Mouse (Mus musculus) forebrain, embryonic 13.5 days (tissue): ENCODE measurements around the gene Gtf2h3. TPM values are rescaled to one million over a fixed set of nuclear protein-coding genes. Genes with fewer than 3 reads are reported as not detected.
A peak's percentile ranks its signal among the peaks of the same experiment; 100 is the strongest.

Experiments
- ATAC-seq: fragments of 200-750 bp; cut with Nextera tagmentation; 2 replicates; pipeline ENCODE4 v1.8.0; 2017
- H3K27ac ChIP-seq: fragments of 300-500 bp; sonication (generic); 2 replicates; pipeline ENCODE4 v1.5.1; 2015; ENCODE audit warnings: inconsistent platforms, mild to moderate bottlenecking, moderate library complexity
- H3K27me3 ChIP-seq: fragments of 300-500 bp; sonication (generic); 2 replicates; pipeline ENCODE4 v1.6.1; 2015; ENCODE audit warnings: mild to moderate bottlenecking, inconsistent platforms
- H3K36me3 ChIP-seq: fragments of 300-500 bp; sonication (generic); 2 replicates; pipeline ENCODE4 v1.6.1; 2015; ENCODE audit warnings: mild to moderate bottlenecking, inconsistent platforms; ENCODE audit not compliant: poor library complexity, severe bottlenecking
- H3K4me1 ChIP-seq: fragments of 300-500 bp; sonication (generic); 2 replicates; pipeline ENCODE4 v1.6.1; 2015; ENCODE audit warnings: inconsistent platforms
- H3K4me2 ChIP-seq: fragments of 300-500 bp; sonication (generic); 2 replicates; pipeline ENCODE4 v1.6.1; 2015; ENCODE audit warnings: inconsistent platforms, mild to moderate bottlenecking, moderate library complexity
- H3K4me3 ChIP-seq: fragments of 300-500 bp; sonication (generic); 2 replicates; pipeline ENCODE4 v1.5.1; 2015; ENCODE audit warnings: mild to moderate bottlenecking, inconsistent platforms
- H3K9ac ChIP-seq: fragments of 300-500 bp; sonication (generic); 2 replicates; pipeline ENCODE4 v1.6.1; 2015; ENCODE audit warnings: mild to moderate bottlenecking, inconsistent platforms
- H3K9me3 ChIP-seq: fragments of 300-500 bp; sonication (generic); replicated peaks from 2 replicates; pipeline ENCODE4 v1.6.1; 2016; ENCODE audit warnings: inconsistent platforms
- WGBS: fragments of 180-500 bp; shearing (Covaris S2); methylation state at CpG from one replicate; pipeline ENCODE4 v1.1.7; 2015; 5-methylcytosine and 5-hydroxymethylcytosine counted together
- polyA plus RNA-seq: library from polyadenylated mRNA; unstranded; fragments of >200 nt; fragmentation: Nextera tagmentation; extraction: Ambion mirVana; gene quantifications from 2 replicates; pipeline ENCODE4 v1.2.1, GENCODE M21; 2015

Gene Gtf2h3
- 64.7 and 66.9 TPM in 2 replicates for polyA plus RNA-seq

GRCm38 (mm10) chr5:124578633-124579317 is at the start of gene Gtf2h3, which contains the start of gene Eif2b1:
Gtf2h3 (plus strand) TSS chr5:124579140.
Eif2b1 (minus strand) TSS chr5:124579131.
- no peaks in the 10 kb centered on the region for H3K9me3 ChIP-seq
- H3K27me3 ChIP-seq = no peaks in the 10 kb centered on the region
- peak within 1 kb of the TSS; percentile 87 for H3K4me2 ChIP-seq
- ATAC-seq = peak; percentile 96
- peaks cover 30% of the 10 kb centered on the region for H3K4me1 ChIP-seq
- 0 out of 2 replicates have a peak within 1 kb of the TSS, but pooled peaks have one; percentile 35 for H3K27ac ChIP-seq
- H3K36me3 ChIP-seq = peaks cover 48% of the 10 kb centered on the region
- H3K9ac ChIP-seq = peak within 1 kb of the TSS; percentile 87
- H3K4me3 ChIP-seq = peak within 1 kb of the TSS; percentile 88
- WGBS = under 1% methylated on average over 51 of the region's 51 CpGs

- H3K9ac ChIP-seq = peak overlapping the region; percentile 73
- H3K9me3 ChIP-seq = no peaks in the 10 kb centered on the region
- H3K4me3 ChIP-seq = peak overlapping the region; percentile 73; the same call in 1 of the 2 replicates
- no peak for ATAC-seq
- H3K4me2 ChIP-seq = peak overlapping the region; percentile 79
- H3K27ac ChIP-seq = peak overlapping the region; percentile 48; the same call in 1 of the 2 replicates
- H3K36me3 ChIP-seq = 0 out of 2 replicates have a peak, but pooled peaks cover 3% of the 10 kb centered on the region
- no peaks in the 10 kb centered on the region for H3K27me3 ChIP-seq
- peaks cover 37% of the 10 kb centered on the region for H3K4me1 ChIP-seq
- WGBS = 43% methylated on average over 8 of the region's 8 CpGs
Measured at GRCm38 (mm10) chr5:124529191-124529651, 49.7 kb upstream of the Gtf2h3 start.

GRCm38 (mm10) chr5:124529697-124530096 is 49.2 kb upstream of the Gtf2h3 start:
- peak overlapping the region; percentile 73; the same call in 1 of the 2 replicates for H3K9ac ChIP-seq
- H3K4me1 ChIP-seq = peaks cover 37% of the 10 kb centered on the region
- H3K4me3 ChIP-seq = peak overlapping the region; percentile 73; the same call in 1 of the 2 replicates
- no peak for ATAC-seq
- no peak overlapping the region for H3K27ac ChIP-seq
- peak overlapping the region; percentile 79 for H3K4me2 ChIP-seq
- no peaks in the 10 kb centered on the region for H3K9me3 ChIP-seq
- H3K36me3 ChIP-seq = 0 out of 2 replicates have a peak, but pooled peaks cover 3% of the 10 kb centered on the region
- no peaks in the 10 kb centered on the region for H3K27me3 ChIP-seq
- 71% methylated on average over 8 of the region's 8 CpGs for WGBS

GRCm38 (mm10) chr5:124530655-124531582 is 48.0 kb upstream of the Gtf2h3 start, which contains the start of gene Rilpl1:
Rilpl1 (minus strand) TSS chr5:124531391.
- peaks cover 37% of the 10 kb centered on the region for H3K4me1 ChIP-seq
- H3K4me3 ChIP-seq = peak within 1 kb of the TSS; percentile 73
- under 1% methylated on average over 55 of the region's 96 CpGs for WGBS
- no peaks in the 10 kb centered on the region for H3K27me3 ChIP-seq
- H3K4me2 ChIP-seq = peak within 1 kb of the TSS; percentile 79
- H3K27ac ChIP-seq = peak within 1 kb of the TSS; percentile 72
- no peaks in the 10 kb centered on the region for H3K9me3 ChIP-seq
- H3K36me3 ChIP-seq = no peaks in the 10 kb centered on the region
- peak; percentile 97 for ATAC-seq
- H3K9ac ChIP-seq = peak within 1 kb of the TSS; percentile 73

- Histone ChIP-seq H3K4me3 (peak overlapping the region; percentile 73), H3K27ac (peak overlapping the region; percentile 72), H3K4me1 (peaks cover 37% of the 10 kb centered on the region), H3K9ac (peak overlapping the region; percentile 73), H3K4me2 (peak overlapping the region; percentile 79), H3K9me3 (no peaks in the 10 kb centered on the region), H3K36me3 (no peaks in the 10 kb centered on the region), H3K27me3 (no peaks in the 10 kb centered on the region)
- WGBS = 13% methylated on average over 14 of the region's 14 CpGs
- ATAC-seq = no peak; the same call in 1 of the 2 replicates
Measured at GRCm38 (mm10) chr5:124531583-124531930, 47.4 kb upstream of the Gtf2h3 start.

- Histone ChIP-seq H3K9ac (no peak overlapping the region), H3K27me3 (no peaks in the 10 kb centered on the region), H3K4me1 (peaks cover 40% of the 10 kb centered on the region), H3K4me2 (no peak overlapping the region), H3K4me3 (no peak overlapping the region), H3K9me3 (no peaks in the 10 kb centered on the region), H3K36me3 (no peaks in the 10 kb centered on the region), H3K27ac (no peak overlapping the region)
- no peak for ATAC-seq
- WGBS = 34% methylated on average over 7 of the region's 7 CpGs
Measured at GRCm38 (mm10) chr5:124532451-124532850, 46.5 kb upstream of the Gtf2h3 start.

- Histone ChIP-seq H3K4me1 (peaks cover 20% of the 10 kb centered on the region), H3K9me3 (no peaks in the 10 kb centered on the region), H3K4me3 (no peak overlapping the region), H3K36me3 (no peaks in the 10 kb centered on the region), H3K27ac (no peak overlapping the region), H3K27me3 (no peaks in the 10 kb centered on the region), H3K4me2 (no peak overlapping the region), H3K9ac (no peak overlapping the region)
- ATAC-seq = no peak
- WGBS = 69% methylated on average over 5 of the region's 5 CpGs
Measured at GRCm38 (mm10) chr5:124535016-124535415, 43.9 kb upstream of the Gtf2h3 start.

- no peak for ATAC-seq
- H3K9me3 ChIP-seq = no peaks in the 10 kb centered on the region
- 7% methylated on average over 17 of the region's 17 CpGs for WGBS
- H3K27me3 ChIP-seq = no peaks in the 10 kb centered on the region
- peak overlapping the region; percentile 44 for H3K4me2 ChIP-seq
- peak overlapping the region; percentile 10; the same call in 1 of the 2 replicates for H3K4me3 ChIP-seq
- H3K9ac ChIP-seq = no peak overlapping the region; the same call in 1 of the 2 replicates
- peaks cover 13% of the 10 kb centered on the region for H3K4me1 ChIP-seq
- peak overlapping the region; percentile 14; the same call in 1 of the 2 replicates for H3K27ac ChIP-seq
- H3K36me3 ChIP-seq = no peaks in the 10 kb centered on the region
Measured at GRCm38 (mm10) chr5:124536776-124537175, 42.2 kb upstream of the Gtf2h3 start.

GRCm38 (mm10) chr5:124538813-124539792 is 39.8 kb upstream of the Gtf2h3 start:
- no peak overlapping the region for H3K27ac ChIP-seq
- no peak for ATAC-seq
- peaks cover 20% of the 10 kb centered on the region for H3K4me1 ChIP-seq
- H3K9ac ChIP-seq = no peak overlapping the region
- H3K27me3 ChIP-seq = no peaks in the 10 kb centered on the region
- WGBS = 77% methylated on average over 15 of the region's 16 CpGs
- H3K4me3 ChIP-seq = no peak overlapping the region
- H3K9me3 ChIP-seq = no peaks in the 10 kb centered on the region
- no peak overlapping the region for H3K4me2 ChIP-seq
- peaks cover 12% of the 10 kb centered on the region for H3K36me3 ChIP-seq

GRCm38 (mm10) chr5:124539905-124540304 is 39.0 kb upstream of the Gtf2h3 start:
- Histone ChIP-seq H3K9me3 (no peaks in the 10 kb centered on the region), H3K36me3 (peaks cover 20% of the 10 kb centered on the region), H3K4me1 (peaks cover 20% of the 10 kb centered on the region), H3K27me3 (no peaks in the 10 kb centered on the region), H3K4me2 (peak overlapping the region; percentile 49), H3K27ac (no peak overlapping the region), H3K9ac (0 out of 2 replicates have a peak overlapping the region, but pooled peaks have one; percentile 87), H3K4me3 (peak overlapping the region; percentile 94; the same call in 1 of the 2 replicates)
- 69% methylated on average over 4 of the region's 4 CpGs for WGBS
- ATAC-seq = no peak

- ATAC-seq = peak; percentile 97
- H3K4me2 ChIP-seq = peak within 1 kb of the TSS; percentile 86
- H3K4me3 ChIP-seq = peak within 1 kb of the TSS; percentile 94
- peak within 1 kb of the TSS; percentile 80 for H3K27ac ChIP-seq
- H3K27me3 ChIP-seq = no peaks in the 10 kb centered on the region
- WGBS = under 1% methylated on average over 35 of the region's 35 CpGs
- no peaks in the 10 kb centered on the region for H3K9me3 ChIP-seq
- H3K4me1 ChIP-seq = peaks cover 20% of the 10 kb centered on the region
- H3K9ac ChIP-seq = peak within 1 kb of the TSS; percentile 87
- H3K36me3 ChIP-seq = peaks cover 25% of the 10 kb centered on the region
Measured at GRCm38 (mm10) chr5:124540383-124540786, 38.6 kb upstream of the Gtf2h3 start, which contains the start of gene Tmed2. Tmed2 (plus strand) TSS chr5:124540695.
